Mouse (Mus musculus) liver, adult (tissue): ENCODE data around the gene Alkal2.

Source experiments
- GATA4 ChIP-seq: IDR thresholded peaks from 2 replicates; pipeline ENCODE4 v1.6.1; 2014; ENCODE audit warnings: mild to moderate bottlenecking, low read length; ENCODE audit not compliant: insufficient replicate concordance

Alkal2 gene

DNA sequence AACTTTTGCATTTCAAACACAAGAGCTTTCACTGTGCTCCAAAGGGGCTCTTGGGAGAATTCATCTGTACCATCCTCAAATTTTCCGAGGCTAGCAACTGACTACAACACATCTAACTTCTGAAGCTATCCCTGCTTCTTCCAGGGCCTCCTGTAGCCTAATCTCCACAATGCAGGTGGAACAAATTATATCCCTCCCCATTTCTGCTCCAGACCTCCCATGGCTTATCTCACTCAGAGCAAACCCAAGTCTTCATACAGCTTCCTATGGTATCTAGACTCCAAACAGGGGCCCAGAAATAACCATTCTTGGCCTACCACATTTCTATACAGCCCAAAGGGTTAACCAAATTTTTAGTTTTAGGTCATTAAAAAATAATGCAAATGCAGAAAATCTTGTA is 24.5 kb downstream of the Alkal2 start:
- no peak for TF ChIP-seq GATA4

DNA sequence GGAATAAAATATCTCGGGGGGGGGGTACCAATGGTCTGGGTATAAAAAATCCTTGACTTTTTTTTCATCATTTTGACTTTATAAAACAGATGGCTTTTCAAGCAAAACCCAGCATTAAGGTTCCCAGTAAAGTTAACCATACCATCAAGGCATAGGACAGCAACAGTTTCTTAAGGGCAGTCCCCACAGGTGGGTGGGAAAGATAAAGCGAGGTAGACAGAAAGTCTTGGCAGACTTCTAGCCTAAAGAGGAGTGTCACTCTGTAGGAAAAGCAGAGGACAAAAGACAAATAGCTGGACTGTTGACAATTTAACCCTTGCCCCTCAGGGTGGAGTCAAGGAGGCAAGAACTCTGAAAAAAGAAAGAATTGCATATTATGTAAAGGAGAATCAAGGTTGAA is 25.8 kb downstream of the Alkal2 start:
- no peak for TF ChIP-seq GATA4

DNA sequence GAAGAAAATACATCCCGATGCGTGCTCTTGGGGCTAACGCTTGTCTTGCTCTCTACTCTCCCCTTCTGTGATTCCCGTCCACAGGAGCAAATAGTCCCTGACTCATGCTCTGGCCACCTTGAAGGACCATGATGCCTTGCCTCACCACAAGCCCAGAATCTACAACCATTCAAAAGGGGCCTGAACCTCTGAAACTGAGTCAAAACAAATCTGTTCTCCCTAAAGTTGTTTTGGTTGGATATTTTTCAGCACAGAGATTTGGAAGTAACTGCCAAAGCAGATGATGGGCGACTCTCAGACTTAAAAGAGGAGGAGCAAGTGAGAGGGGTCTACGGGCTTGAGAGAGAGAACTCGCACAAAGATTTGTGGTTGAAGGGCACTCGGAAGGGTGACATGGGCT is 26.7 kb downstream of the Alkal2 start:
- no peak for TF ChIP-seq GATA4

DNA sequence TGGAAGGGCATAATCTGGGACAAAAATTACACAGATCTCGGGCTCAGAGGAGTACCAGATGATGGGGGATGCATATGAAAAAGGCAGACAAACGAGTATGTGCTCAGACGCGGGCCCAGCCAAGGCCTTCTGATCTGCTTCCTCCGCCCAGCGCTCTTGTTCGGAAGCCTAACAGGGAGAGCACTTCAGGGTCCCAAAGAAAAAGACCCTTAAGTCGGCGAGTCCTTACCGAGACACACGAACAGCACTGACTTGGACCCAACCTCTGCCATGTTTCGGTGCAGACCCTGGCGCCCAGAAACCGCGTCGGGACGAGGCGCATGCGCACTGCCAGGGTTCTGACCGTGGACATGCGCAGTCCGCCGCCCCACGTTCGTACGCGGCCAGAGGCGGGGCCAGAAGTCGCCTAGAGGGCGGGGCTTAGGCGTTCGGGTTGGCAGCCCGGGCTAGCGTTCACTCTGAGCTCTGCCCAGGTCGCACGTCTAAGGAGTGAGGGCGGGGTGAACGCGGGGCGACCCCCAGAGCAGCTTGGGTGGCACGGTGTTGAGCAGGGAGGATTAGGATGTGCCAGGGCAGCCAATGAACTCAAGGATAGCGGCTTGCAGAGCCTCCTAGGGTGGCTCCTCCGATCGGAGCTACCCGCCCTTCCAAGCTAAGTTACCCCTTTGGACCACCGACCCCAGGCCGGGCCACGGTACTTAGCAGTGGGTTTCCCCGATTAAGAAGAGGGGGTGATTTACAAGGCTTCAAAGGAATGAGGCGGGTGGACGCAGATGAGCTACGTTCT is 27.3 kb downstream of the Alkal2 start, which contains the start of the genes Acp1 and Sh3yl1:
TSS of gene Acp1 (minus strand) at position 329 of the 787 bp plus-strand sequence.
TSS of gene Sh3yl1 (plus strand) at position 408 of the 787 bp plus-strand sequence.
- TF ChIP-seq GATA4 = no peak

DNA sequence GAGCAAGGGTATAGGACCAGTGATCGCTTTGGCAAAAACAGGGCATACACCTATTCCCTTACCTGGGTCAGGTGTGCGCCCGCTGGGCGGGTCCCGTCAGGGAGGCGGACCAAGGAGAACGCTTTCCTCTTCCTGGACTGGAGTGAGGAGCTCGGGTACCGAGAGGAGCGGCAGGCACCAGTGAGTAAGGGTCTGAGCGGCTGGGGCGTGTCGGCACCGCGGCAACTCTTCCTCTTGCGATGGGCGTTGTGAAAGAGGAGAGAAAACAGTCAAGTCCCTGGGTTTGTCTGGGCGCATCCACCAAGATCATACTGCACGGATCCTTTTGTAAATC is 27.9 kb downstream of the Alkal2 start:
- TF ChIP-seq GATA4 = no peak

DNA sequence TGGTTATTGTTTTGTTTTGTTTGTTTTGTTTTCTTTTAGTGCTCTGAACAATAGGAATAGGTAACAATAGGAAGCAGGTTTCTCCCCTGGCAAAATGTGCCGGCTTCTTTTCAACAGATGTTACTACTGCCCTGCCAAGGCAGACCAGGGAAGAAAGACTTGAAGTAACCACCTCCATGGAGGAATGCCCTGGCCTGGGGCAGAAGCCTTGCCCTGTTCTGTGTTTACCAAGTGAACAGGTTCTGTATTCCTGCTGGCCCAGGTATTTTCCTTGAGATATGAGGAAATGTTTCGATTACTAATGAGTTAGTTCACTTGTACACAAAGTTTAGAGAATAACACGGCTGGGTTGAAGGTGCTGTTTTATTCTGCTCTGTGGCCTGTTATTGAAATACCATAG is 28.7 kb downstream of the Alkal2 start:
- TF ChIP-seq GATA4 = no peak

DNA sequence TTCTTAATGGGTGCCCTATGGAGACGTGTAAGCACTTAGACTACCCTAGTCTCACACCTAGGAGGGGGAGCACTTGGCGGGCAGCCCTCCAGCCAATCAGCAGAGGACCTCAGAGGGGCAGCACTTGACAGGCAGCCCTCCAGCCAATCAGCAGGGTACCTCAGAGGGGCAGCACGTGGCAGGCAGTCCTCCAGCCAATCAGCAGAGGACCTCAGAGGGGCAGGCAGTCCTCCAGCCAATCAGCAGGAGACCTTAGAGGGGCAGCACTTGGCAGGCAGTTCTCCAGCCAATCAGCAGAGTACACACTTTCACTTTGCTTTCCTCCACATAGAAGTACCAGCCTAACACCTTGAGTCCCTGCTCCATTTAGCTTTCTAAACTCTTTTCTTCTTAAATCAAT is 38.3 kb downstream of the Alkal2 start:
- TF ChIP-seq GATA4 = no peak

DNA sequence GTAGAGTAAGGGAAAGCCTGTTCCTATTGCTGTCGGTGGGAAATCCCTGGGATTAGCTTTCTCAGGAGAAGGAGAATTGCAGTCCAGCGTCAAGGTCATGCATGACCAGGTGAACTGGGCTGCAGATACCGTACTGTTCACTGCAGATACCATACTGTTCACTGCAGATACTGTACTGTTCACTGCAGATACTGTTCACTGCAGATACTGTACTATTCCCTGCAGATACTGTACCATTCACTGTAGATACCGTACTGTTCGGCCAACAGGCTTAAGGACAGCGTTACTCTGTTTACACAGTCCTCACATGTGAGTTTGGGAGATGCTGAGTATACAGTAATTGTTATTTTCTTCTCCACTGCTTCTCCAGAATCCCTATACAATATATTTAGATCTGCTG is 44.1 kb downstream of the Alkal2 start:
- no peak for TF ChIP-seq GATA4

DNA sequence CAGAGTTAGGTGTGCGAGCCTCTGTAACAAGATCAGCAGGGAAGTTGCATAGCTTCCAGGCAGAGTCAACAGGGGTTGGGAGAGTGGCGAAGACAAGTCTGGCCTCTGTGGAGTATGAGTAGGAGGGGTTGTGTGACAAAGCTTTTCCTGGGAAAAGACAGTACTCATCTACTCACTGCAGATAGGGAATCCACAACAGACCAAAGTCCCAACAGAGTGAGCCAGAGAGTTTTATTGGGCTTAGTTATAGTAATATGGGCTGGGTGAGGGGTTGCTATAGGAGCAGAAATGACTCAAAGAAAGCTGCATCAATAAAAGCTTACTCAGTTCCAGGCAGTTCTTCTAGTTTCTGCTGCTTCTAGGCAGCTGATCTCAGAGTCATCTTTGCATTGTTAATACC is 49.2 kb downstream of the Alkal2 start:
- no peak for TF ChIP-seq GATA4

DNA sequence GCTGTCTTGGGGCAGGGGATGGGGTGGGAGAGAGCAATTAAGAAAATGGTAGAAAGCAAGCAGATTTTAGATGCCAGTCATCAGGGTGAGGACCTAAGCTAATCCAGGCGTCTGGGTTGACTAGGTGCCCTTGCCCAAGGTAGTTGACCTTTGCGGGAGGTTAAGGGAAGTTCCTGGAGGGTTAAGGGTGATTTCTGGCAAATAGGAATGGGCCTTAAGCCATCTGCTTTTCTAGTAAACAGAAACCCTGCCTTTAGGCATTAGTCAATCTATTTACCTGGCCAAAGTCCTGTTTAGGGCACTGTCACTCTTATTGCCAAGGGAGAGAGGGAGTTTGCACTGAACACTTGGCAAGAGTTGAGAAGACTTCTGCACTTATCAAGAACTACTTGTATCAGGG is 52.8 kb downstream of the Alkal2 start:
- TF ChIP-seq GATA4 = no peak
